Mouse (Mus musculus) forebrain, embryonic 10.5 days (tissue): Measurements from ENCODE around the gene Fyb. TPM values are rescaled to one million over a fixed set of nuclear protein-coding genes. Genes with fewer than 3 reads are reported as not detected.

ENCODE experiments used
- DNase-seq: peaks from one replicate; pipeline ENCODE4 v3.0.0-alpha.2; 2017; ENCODE audit warnings: low spot score; ENCODE audit errors: extremely low spot score
- H3K27ac ChIP-seq: fragments of 300-500 bp; sonication (generic); 2 replicates; pipeline ENCODE4 v1.5.1; 2016; ENCODE audit warnings: mild to moderate bottlenecking
- H3K27me3 ChIP-seq: fragments of 300-500 bp; sonication (generic); 2 replicates; pipeline ENCODE4 v1.6.1; 2016; ENCODE audit warnings: mild to moderate bottlenecking; ENCODE audit not compliant: poor library complexity, severe bottlenecking
- H3K36me3 ChIP-seq: fragments of 300-500 bp; sonication (generic); replicated peaks from 2 replicates; pipeline ENCODE4 v1.6.1; 2016; ENCODE audit warnings: mild to moderate bottlenecking, moderate library complexity
- H3K4me1 ChIP-seq: fragments of 300-500 bp; sonication (generic); 2 replicates; pipeline ENCODE4 v1.6.1; 2016
- H3K4me3 ChIP-seq: fragments of 300-500 bp; sonication (generic); 2 replicates; pipeline ENCODE4 v1.5.1; 2016; ENCODE audit warnings: mild to moderate bottlenecking, moderate library complexity
- H3K9me3 ChIP-seq: fragments of 300-500 bp; sonication (generic); 2 replicates; pipeline ENCODE4 v1.6.1; 2016; ENCODE audit warnings: mild to moderate bottlenecking, moderate library complexity
- WGBS: fragments of 180-500 bp; shearing (Covaris S2); methylation state at CpG from one replicate; pipeline ENCODE4 v1.1.7; 2016; 5-methylcytosine and 5-hydroxymethylcytosine counted together
- polyA plus RNA-seq: library from polyadenylated mRNA; unstranded; fragments of >200 nt; fragmentation: Nextera tagmentation; extraction: Ambion mirVana; gene quantifications from 2 replicates; pipeline ENCODE4 v1.2.1, GENCODE M21; 2016

The Fyb gene
- polyA plus RNA-seq, 1 experiment from 2014 or later = 3.9 TPM

DNA sequence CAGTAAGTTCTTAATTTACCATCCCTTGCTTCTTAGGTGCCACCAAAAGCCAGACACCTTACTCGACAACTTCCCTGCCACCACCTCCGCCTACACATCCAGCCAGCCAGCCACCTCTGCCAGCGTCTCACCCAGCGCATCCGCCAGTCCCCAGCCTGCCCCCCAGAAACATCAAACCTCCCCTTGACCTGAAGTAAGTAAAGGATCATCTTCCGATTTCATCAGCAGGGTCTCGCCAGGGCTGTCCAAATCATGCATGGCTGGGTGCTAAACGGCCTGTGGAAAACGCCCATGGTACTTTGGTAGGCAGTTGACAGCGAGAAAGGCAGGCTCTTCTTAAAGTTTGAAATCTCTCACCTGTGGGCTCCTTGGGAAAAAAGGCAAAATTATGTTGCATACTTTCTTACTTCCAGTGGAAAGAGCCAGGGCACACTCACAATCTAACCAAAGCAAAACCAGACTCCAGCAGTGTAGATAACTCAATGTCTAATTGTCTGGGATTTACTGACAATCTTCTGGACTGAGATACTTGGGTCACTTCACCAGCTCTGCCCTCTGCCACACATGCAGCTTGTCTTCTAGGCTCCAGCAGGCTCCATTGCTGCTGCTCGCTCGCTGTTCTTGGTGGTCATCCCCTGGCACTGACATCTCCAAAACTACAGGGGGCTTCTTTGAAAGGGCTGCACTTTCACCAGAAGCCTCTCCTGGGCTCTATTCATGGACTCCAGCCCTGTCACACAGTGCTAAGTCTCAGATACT, 97.1 kb downstream of the Fyb start:
- no peak overlapping the region for H3K4me3 ChIP-seq
- no peak for DNase-seq
- H3K27ac ChIP-seq = no peak overlapping the region
- 92% methylated on average over 12 of the region's 12 CpGs for WGBS
- peaks cover 5% of the 10 kb centered on the region for H3K4me1 ChIP-seq
- H3K36me3 ChIP-seq = no peaks in the 10 kb centered on the region
- H3K27me3 ChIP-seq = peaks cover 7% of the 10 kb centered on the region; the same call in 1 of the 2 replicates
- H3K9me3 ChIP-seq = no peaks in the 10 kb centered on the region

DNA sequence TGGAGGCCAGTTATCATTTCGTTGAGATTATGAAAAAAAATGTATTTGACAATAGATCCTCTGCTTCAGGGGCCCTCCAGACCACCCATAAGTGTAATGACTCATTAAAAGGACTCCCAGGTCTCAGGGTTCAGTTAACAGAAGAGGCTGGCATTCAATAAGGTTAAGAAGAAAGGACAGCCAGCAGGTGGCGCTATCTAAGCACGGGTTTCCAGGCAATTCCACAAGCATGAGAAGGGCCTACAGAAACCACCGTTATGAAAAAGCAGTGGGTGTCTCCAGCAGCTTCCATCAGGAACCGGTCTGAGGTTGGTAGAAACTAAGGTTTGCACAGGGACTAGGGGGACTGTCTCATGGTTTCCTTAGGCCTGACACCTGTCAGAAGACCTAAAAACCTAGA, 99.9 kb downstream of the Fyb start:
- Histone ChIP-seq H3K27ac (no peak overlapping the region), H3K36me3 (no peaks in the 10 kb centered on the region), H3K4me3 (no peak overlapping the region), H3K27me3 (peaks cover 13% of the 10 kb centered on the region), H3K4me1 (peaks cover 14% of the 10 kb centered on the region), H3K9me3 (no peaks in the 10 kb centered on the region)
- 6% methylated on average over 5 of the region's 5 CpGs for WGBS
- peak; percentile 80 for DNase-seq

DNA sequence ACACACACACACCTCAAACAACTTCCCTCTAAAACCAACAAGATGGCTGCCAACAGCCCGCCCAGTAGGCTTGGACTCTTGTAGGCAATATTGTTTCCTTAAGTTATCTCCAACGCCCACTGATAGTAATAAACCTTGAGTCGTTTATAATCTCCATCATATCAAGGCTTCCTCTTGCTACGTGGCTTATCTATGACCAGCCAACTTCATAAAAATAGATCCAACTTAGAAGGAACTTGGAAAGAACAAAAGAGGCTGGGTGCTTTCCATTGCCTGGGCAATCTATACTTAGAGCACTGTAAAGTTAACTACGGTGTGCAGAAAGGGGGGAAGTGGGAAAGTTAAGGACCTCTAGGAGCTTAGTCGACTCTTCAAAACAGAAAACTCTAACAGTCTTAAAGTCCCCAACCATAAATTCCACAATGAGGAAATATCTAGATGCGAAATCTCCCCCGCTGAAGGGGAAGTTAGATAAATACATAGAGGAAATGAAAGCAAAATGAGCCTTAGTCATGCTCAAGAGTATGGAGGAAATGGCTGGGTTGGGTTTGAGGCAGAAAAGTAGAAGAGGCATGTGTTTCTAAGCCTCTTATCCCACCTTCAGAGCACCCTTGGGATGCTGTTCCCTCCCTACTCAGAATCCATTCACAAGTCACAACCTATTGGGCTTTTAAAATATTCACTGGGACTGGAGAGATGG, 101.0 kb downstream of the Fyb start:
- no peak for DNase-seq
- peaks cover 14% of the 10 kb centered on the region for H3K4me1 ChIP-seq
- peaks cover 13% of the 10 kb centered on the region for H3K27me3 ChIP-seq
- WGBS = 92% methylated on average over 8 of the region's 8 CpGs
- no peaks in the 10 kb centered on the region for H3K9me3 ChIP-seq
- H3K36me3 ChIP-seq = no peaks in the 10 kb centered on the region
- H3K27ac ChIP-seq = no peak overlapping the region
- H3K4me3 ChIP-seq = no peak overlapping the region

DNA sequence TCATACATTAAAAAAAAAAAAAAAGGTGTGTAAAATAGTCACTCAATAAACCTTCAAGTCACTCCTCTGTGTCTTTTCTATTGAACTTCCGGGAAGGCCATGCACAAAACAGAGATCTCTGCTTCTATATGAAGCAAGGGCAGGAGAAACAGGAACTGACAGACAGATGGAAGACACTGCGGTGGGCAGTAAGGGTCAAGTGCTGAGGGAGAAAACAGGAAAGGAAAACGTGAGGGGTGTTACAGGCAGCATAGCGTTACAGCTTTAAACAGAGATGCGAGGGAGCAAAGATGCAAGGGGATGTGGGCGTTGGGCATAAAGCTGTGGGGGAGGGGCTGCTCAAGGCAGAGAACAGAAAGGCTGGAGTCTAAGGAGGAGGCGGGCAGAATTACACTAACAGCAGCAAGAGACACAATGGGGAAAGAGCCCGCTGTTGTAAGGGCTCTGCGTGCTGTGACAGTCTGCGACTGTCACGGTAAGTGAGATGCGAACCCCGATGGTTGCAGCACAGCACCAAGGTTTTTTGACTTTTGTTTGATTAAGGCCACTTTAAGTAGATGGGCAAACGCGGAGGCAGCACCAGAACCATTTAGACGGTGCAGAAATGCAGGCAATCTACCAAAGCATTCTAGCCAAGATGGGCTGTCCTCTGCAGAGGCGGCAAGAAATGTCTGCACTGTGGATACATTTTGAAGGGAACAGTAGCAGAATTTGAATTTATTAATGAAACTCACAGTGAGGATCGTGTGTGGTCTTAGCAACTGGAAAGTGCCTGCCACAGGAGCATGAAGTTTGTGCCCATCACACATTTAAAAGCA, 101.9 kb downstream of the Fyb start:
- peaks cover 13% of the 10 kb centered on the region for H3K27me3 ChIP-seq
- peaks cover 14% of the 10 kb centered on the region for H3K4me1 ChIP-seq
- DNase-seq = peak; percentile 36
- no peaks in the 10 kb centered on the region for H3K9me3 ChIP-seq
- H3K4me3 ChIP-seq = peak overlapping the region; percentile 41
- H3K27ac ChIP-seq = peak overlapping the region; percentile 26; the same call in 1 of the 2 replicates
- 16% methylated on average over 18 of the region's 18 CpGs for WGBS
- no peaks in the 10 kb centered on the region for H3K36me3 ChIP-seq

DNA sequence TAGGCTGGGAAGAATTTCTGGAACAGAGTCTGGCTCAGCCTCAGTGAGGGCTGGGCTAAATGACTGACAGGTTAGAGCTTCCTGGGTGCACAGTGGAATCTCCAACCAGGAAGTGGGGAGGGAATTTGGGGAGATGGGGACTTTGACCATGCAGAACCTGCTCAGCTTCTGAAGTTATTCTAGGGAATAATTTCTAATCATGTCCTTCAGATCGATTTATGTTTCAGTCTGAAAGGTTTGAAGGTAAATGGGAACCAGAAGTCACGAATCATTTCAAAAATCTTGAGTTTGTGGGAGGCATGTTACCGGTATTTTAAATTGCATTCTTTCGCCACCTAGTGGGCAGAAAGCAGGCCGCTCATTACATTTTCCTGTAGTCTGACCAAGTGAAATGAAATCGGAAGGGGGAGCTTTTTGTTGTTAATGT, 103.0 kb downstream of the Fyb start:
- 6% methylated on average over 6 of the region's 6 CpGs for WGBS
- H3K4me1 ChIP-seq = peaks cover 14% of the 10 kb centered on the region
- no peak for DNase-seq
- no peaks in the 10 kb centered on the region for H3K9me3 ChIP-seq
- H3K36me3 ChIP-seq = no peaks in the 10 kb centered on the region
- peaks cover 13% of the 10 kb centered on the region for H3K27me3 ChIP-seq
- no peak overlapping the region for H3K27ac ChIP-seq
- peak overlapping the region; percentile 41 for H3K4me3 ChIP-seq

DNA sequence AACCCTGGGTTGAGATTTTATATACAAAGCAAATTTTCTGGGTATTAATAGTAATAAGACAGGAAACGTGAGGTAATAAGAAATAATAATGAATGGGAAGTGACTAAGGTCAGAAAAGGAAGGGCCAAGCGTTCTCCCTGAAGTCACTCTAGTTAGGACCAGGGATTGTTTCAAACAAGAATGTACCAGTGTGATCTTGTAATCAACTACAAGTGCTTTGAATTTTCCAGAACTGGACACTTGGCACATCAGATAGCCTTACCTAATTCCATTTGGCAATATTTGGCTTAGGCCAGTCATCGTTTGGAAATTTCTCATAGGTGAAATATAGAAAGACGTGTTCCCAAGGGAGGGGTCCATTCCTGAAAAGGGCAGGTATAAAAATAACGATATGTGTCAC, 103.5 kb downstream of the Fyb start:
- H3K9me3 ChIP-seq = no peaks in the 10 kb centered on the region

DNA sequence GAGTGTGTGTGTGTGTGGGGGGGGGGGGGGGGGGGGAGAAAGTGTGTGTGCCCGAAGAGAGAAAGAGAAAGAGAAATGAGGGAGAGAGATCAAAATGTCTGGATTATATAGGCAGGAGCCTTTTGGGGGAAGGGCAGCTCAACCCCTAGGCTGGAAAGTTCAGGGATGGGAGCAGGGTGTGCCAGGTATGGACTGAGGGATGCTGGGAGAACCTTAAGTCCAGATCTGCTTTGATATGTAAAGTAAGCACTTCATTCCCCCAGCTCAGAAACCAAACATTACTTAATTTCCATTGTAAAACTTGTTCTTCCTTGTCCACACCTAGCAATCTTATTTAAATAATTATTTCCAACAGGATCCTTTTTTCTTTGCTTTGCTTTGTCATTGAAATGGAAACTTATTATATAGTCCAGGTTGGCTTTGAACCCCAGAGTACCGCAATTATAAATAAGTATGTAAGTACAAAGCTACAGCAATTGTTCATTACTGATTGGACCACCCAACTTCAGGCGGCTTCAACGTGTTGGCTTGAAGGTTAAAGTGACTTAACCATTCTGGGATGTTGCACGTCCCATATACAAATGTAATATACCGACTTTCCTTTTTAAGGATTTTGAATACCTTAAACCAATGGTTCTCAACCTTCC, 105.9 kb downstream of the Fyb start:
- H3K27me3 ChIP-seq = peaks cover 13% of the 10 kb centered on the region
- no peak for DNase-seq
- H3K36me3 ChIP-seq = no peaks in the 10 kb centered on the region
- H3K9me3 ChIP-seq = no peaks in the 10 kb centered on the region
- no peak overlapping the region for H3K4me3 ChIP-seq
- peaks cover 14% of the 10 kb centered on the region for H3K4me1 ChIP-seq
- H3K27ac ChIP-seq = no peak overlapping the region
- WGBS = 89% methylated on average over 6 of the region's 6 CpGs

More for the DNA sequence above, 103.5 kb downstream of the Fyb start:
- H3K36me3 ChIP-seq = no peaks in the 10 kb centered on the region
- H3K27ac ChIP-seq = no peak overlapping the region
- peaks cover 13% of the 10 kb centered on the region for H3K27me3 ChIP-seq
- peaks cover 14% of the 10 kb centered on the region for H3K4me1 ChIP-seq
- 77% methylated on average over 5 of the region's 5 CpGs for WGBS
- H3K4me3 ChIP-seq = no peak overlapping the region
- DNase-seq = no peak

DNA sequence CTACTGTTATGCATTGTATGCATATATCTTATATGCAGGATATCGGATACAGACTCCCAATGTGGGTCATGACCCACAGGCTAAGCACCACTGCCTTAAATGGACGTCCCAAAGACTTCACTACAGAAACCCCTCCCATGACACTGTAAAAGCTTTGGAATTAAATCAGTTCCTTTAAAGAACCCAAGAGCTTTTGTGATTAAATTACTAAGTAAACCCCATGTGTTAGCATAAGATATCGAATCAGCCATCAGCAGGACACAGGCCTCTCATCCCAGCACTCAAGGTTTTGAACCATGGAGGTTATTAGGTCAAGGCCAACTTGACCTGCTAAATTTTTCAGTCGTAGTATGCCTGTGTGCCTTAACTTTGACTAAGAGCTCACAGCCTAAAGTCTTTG, 106.5 kb downstream of the Fyb start:
- Histone ChIP-seq H3K9me3 (no peaks in the 10 kb centered on the region), H3K4me3 (no peak overlapping the region), H3K4me1 (peaks cover 14% of the 10 kb centered on the region), H3K27me3 (peaks cover 9% of the 10 kb centered on the region), H3K36me3 (no peaks in the 10 kb centered on the region), H3K27ac (no peak overlapping the region)
- no peak for DNase-seq
- WGBS = 80% methylated on average over 4 of the region's 4 CpGs

DNA sequence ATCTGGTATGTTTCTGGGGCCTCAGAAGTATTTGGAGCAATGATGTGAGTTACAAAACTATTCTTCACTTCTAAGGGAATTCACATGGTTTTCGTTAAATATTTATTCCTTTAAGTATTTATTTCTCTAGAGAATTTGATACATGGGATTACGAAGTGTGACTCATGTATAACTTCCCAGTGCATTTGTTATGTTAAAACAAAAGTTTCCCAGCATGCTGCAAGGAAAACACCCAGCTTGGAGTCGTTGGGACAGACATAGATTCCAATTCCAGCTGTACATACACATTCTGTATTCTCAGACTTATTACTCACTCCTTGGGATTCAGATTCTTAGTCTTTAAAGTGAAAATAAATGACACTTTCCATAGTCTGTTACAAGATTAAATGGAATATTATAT, 112.8 kb downstream of the Fyb start:
- H3K4me3 ChIP-seq = no peak overlapping the region
- H3K36me3 ChIP-seq = no peaks in the 10 kb centered on the region
- no peaks in the 10 kb centered on the region for H3K9me3 ChIP-seq
- DNase-seq = no peak
- no peaks in the 10 kb centered on the region for H3K4me1 ChIP-seq
- 76% methylated on average over 3 of the region's 3 CpGs for WGBS
- H3K27ac ChIP-seq = no peak overlapping the region
- no peaks in the 10 kb centered on the region for H3K27me3 ChIP-seq

DNA sequence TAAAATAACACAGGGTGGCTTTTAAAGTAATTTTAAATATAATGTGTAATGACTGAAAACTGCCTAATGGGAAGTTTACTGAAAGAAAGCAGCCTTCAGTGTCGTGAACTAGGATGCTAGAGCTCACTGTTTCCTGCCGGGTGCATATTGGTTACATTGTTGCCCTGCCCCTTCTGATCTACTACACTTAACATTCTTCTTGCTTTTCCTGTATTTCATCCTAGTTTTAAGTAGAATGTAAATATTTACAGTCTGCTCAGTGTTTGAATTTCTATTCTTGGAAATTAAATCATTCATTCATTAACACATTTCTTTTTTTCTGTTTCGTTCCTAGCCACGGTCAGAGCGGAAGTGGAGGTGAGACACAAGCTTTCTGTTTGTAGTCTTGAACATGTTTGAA, 119.6 kb downstream of the Fyb start:
- WGBS = 89% methylated on average over 5 of the region's 5 CpGs

DNA sequence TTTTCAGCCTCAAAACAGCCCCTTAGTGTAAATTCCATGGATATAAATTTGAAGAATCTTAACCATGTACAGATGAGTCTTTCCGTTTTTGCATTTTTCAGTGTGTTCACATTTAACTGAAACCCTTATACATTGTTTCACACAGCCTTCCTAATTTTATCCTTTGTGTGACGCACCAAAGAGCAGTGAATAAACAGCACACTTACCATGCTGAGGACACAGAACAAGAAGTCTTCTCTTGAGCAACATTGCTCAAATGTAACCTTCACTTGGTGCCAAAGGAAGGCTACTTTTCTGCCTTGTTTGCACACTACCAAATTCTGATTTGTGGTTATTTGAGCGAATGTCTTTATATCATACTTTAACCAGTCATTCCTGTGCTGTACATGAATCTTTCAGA, 122.8 kb downstream of the Fyb start:
- WGBS = 93% methylated on average over 3 of the region's 3 CpGs
- no peaks in the 10 kb centered on the region for H3K9me3 ChIP-seq
- no peaks in the 10 kb centered on the region for H3K27me3 ChIP-seq
- no peak overlapping the region for H3K4me3 ChIP-seq
- H3K36me3 ChIP-seq = no peaks in the 10 kb centered on the region
- H3K27ac ChIP-seq = no peak overlapping the region
- H3K4me1 ChIP-seq = no peaks in the 10 kb centered on the region
- DNase-seq = no peak

More for the DNA sequence above, 119.6 kb downstream of the Fyb start:
- Histone ChIP-seq H3K27me3 (no peaks in the 10 kb centered on the region), H3K9me3 (no peaks in the 10 kb centered on the region), H3K36me3 (no peaks in the 10 kb centered on the region), H3K4me3 (no peak overlapping the region), H3K4me1 (no peaks in the 10 kb centered on the region), H3K27ac (no peak overlapping the region)
- no peak for DNase-seq

DNA sequence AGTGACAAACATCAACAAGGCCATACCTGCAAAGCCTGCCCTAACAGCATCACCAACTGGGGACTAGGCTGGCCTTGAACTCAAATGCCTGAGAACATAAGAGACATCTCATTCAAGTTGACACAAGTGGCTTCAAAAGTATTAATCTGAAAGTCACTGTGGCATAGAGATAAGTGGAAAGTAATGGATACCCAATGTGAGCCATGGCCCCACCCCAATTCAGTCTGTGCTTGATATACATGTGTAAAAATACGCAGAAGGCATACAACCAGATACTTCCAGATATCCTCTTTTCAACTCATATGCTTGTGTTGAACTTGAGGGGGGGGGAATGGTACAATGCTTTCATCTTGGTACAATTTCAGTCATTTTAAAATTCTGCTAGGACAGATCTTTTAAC, 124.4 kb downstream of the Fyb start:
- Histone ChIP-seq H3K36me3 (no peaks in the 10 kb centered on the region), H3K27me3 (no peaks in the 10 kb centered on the region), H3K4me3 (no peak overlapping the region), H3K4me1 (no peaks in the 10 kb centered on the region), H3K9me3 (no peaks in the 10 kb centered on the region), H3K27ac (no peak overlapping the region)
- no peak for DNase-seq
- 88% methylated on average over 1 of the region's 1 CpGs for WGBS
